Mouse (Mus musculus) kidney, adult 11 months (tissue): Measurements from ENCODE around the gene Lonp1.
"Not testable (repeated sequence)": the region's sequence is repeated elsewhere in the genome, so short reads cannot be mapped to it uniquely, and the experiment has no call there.

Source experiments
- DNase-seq: peaks from one replicate; pipeline ENCODE4 v3.0.0; 2022

The Lonp1 gene

GRCm38 (mm10) chr17:56617628-56618027 lies 9.1 kb downstream of the Lonp1 start:
- DNase-seq = no peak

- DNase-seq = no peak
Observed at GRCm38 (mm10) chr17:56616725-56617124, 10.0 kb downstream of the Lonp1 start.

GRCm38 (mm10) chr17:56615792-56616191 lies 10.9 kb downstream of the Lonp1 start:
- DNase-seq = no peak

- DNase-seq = no peak
Observed at GRCm38 (mm10) chr17:56615136-56615784, 11.4 kb downstream of the Lonp1 start.

- DNase-seq = no peak
Observed at GRCm38 (mm10) chr17:56614391-56615135, 12.1 kb downstream of the Lonp1 start.

- DNase-seq = not testable (repeated sequence)
Observed at GRCm38 (mm10) chr17:56613893-56614292, 12.8 kb downstream of the Lonp1 start.

- peak; percentile 95 for DNase-seq
Observed at GRCm38 (mm10) chr17:56613236-56613844, 13.3 kb downstream of the Lonp1 start, which contains the start of gene Rpl36. TSS of gene Rpl36 (plus strand) at chr17:56613416.

- DNase-seq = not testable (repeated sequence)
Observed at GRCm38 (mm10) chr17:56612565-56612939, 14.1 kb downstream of the Lonp1 start.

GRCm38 (mm10) chr17:56611861-56612564 lies 14.7 kb downstream of the Lonp1 start:
- peak; percentile 45 for DNase-seq

- no peak for DNase-seq
Observed at GRCm38 (mm10) chr17:56611323-56611722, 15.4 kb downstream of the Lonp1 start.

- peak; percentile 99 for DNase-seq
Observed at GRCm38 (mm10) chr17:56609452-56610171, 17.1 kb downstream of the Lonp1 start, which contains the start of gene 2410015M20Rik. TSS of gene 2410015M20Rik (minus strand) at chr17:56609771.

GRCm38 (mm10) chr17:56608699-56609098 lies 18.0 kb downstream of the Lonp1 start:
- peak; percentile 31 for DNase-seq

- DNase-seq = no peak
Observed at GRCm38 (mm10) chr17:56607521-56608062, 19.1 kb downstream of the Lonp1 start.

GRCm38 (mm10) chr17:56605431-56605830 lies 21.3 kb downstream of the Lonp1 start:
- DNase-seq = no peak

GRCm38 (mm10) chr17:56604422-56604821 lies 22.3 kb downstream of the Lonp1 start:
- no peak for DNase-seq

- no peak for DNase-seq
Observed at GRCm38 (mm10) chr17:56604070-56604380, 22.7 kb downstream of the Lonp1 start.

GRCm38 (mm10) chr17:56603186-56604069 lies 23.3 kb downstream of the Lonp1 start:
- DNase-seq = no peak

- no peak for DNase-seq
Observed at GRCm38 (mm10) chr17:56593527-56594271, 33.0 kb downstream of the Lonp1 start.

GRCm38 (mm10) chr17:56592553-56592952 lies 34.1 kb downstream of the Lonp1 start:
- no peak for DNase-seq

- no peak for DNase-seq
Observed at GRCm38 (mm10) chr17:56588921-56589320, 37.8 kb downstream of the Lonp1 start.

- no peak for DNase-seq
Observed at GRCm38 (mm10) chr17:56587773-56588172, 38.9 kb downstream of the Lonp1 start.
